Mouse (Mus musculus): ENCODE data around the gene Myoz2.

Myoz2 gene

GRCm38 (mm10) chr3:123034752-123035151, at the start of gene Myoz2:
Myoz2 (minus strand) TSS chr3:123035015.
- DNase-seq = no peak

GRCm38 (mm10) chr3:123081665-123082064, 46.9 kb upstream of the Myoz2 start:
- no peak for DNase-seq

- DNase-seq = no peak
Measured at GRCm38 (mm10) chr3:123080943-123081342, 46.1 kb upstream of the Myoz2 start.

GRCm38 (mm10) chr3:123080017-123080725, 45.4 kb upstream of the Myoz2 start:
- no peak for DNase-seq

GRCm38 (mm10) chr3:123075759-123076158, 40.9 kb upstream of the Myoz2 start:
- DNase-seq = no peak

GRCm38 (mm10) chr3:123075034-123075433, 40.2 kb upstream of the Myoz2 start:
- DNase-seq = no peak

GRCm38 (mm10) chr3:123073351-123073750, 38.5 kb upstream of the Myoz2 start:
- DNase-seq = no peak

- DNase-seq = no peak
Measured at GRCm38 (mm10) chr3:123072472-123072871, 37.7 kb upstream of the Myoz2 start.

DNA sequence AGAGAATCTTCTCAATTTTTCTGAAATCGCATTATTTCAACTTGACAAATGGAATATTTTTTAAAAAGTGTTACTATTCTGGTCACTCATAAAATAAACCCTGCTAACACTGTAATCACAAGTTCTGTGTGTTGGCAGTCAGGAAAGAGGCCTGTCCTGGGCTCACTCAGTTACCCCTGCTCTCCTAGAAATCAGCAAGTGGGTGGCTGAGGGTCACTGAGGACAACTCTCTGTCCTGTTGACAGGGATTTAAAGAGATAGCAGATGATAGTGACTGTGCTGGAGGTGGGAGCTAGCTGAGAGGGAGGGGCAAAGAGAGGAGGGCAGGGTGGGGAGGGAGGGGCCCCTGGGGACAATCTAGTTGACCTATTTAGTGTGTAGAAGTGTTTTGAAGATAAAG, 36.2 kb upstream of the Myoz2 start:
- no peak for DNase-seq

GRCm38 (mm10) chr3:123066836-123067235, 32.0 kb upstream of the Myoz2 start:
- no peak for DNase-seq

DNA sequence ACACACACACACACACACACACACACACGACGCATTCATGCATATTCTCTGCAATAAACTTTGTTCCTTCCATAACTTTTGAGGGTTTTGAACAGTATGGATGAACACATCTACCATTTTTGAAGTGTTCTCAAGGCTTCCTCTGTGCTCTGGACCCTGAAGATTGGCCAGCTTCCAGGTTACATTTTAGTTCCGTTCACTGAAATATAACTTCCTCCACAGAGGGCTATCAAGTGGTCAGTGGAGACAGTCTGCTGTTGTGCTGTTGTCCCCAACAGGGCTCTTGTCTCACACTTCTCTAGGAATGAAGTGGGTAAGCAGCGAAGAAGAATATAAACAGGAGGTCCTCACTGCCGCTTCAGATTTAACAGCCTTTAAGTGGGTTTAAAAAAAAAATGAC, 30.7 kb upstream of the Myoz2 start:
- no peak for DNase-seq

DNA sequence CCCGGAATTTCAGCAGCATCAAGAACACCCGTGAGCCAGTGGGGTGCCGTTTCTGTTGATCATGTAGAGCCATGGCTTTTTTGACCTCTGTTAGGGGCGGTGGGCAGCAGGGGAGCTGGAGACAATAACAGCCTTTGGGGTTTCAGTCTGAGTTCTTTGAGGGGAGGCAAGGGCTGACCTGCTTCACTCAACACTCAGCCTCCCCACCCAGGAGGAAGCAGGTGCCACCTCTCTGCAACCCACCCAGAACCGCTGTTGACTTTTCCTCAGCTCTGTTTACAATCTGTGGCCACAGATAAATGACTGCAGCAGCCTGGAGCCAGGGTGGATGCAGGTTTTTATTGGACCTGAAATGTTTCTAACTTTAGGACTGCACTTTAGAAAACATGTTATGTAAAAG, 29.4 kb upstream of the Myoz2 start:
- DNase-seq = no peak

DNA sequence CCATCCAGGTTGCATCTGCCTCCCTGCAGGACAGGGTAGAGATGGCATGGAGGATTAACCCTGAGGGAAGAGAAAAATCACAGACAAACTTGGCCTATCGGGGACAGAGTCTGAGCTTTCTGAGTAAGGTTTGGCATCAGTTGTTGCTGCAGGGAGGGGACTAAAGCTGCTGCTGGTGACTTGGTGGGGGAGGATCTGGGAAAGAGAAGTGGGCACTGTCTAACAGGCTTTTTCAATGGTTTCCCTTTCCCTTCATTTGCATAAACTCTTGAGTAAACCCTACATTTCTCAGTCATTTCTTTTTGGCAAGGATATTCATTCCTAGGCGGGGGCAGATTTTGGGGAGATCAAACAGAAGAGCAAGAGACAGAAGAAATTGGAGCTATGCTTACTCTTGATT, 27.1 kb upstream of the Myoz2 start:
- no peak for DNase-seq

DNA sequence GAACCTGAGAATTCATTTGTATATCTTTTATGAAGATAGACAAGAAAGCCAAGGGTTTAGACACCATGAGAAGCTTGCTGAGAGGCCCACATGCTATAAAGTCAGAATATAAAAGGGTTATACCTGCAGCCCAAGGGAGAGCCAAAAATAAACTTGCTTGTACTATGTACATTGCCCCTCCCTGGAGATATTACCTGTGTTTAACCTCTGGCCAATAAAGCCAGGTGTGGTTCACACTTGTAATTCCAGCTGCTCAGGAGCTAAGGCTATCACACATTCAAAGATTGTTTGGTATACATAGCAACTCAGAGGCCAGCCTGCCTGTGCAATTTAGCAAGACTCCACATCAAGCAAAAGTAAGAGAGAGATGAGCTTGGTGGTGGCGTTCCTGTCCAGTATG, 24.0 kb upstream of the Myoz2 start:
- no peak for DNase-seq

GRCm38 (mm10) chr3:123054178-123054577, 19.4 kb upstream of the Myoz2 start:
- DNase-seq = no peak

GRCm38 (mm10) chr3:123053192-123053938, 18.6 kb upstream of the Myoz2 start:
- DNase-seq = no peak

GRCm38 (mm10) chr3:123042308-123042707, 7.5 kb upstream of the Myoz2 start:
- DNase-seq = no peak

DNA sequence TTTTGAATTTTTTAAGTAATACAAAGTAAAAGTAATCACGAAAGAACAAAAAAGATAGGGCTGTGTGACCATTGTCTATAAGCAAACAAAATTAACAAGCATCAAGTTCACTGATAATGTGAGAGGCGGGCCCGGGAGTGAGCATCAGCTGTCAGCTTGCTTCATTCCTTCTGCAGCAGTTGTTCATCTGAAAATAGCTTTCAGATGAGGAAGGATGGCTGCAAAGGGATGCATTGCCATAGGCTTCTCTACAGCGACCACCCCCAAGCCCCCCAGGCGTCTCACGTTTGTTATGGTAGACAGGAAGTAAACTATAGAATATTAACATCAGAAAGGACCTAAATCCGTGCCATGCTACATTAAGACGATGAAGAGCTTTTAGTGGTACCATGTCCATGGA, 1.0 kb downstream of the Myoz2 start:
- DNase-seq = no peak

DNA sequence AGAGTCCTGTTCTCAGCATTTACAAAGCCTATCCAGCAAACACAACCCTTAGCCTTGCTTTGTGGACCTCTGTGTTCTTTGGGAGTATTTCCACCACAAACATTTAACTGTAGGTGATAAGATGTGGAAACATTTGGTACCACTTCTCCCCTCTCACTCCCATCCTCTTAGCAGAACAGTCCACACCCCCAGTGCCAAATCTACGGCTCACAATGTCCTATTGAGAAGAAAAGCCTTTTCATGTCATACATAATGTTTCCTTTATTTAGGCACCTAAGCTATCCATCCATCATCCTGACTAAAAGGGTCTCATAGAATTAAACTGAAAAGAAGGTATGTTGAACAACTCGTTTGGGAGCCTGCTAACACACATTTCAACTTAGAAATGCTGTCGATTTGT, 9.2 kb downstream of the Myoz2 start:
- no peak for DNase-seq

GRCm38 (mm10) chr3:123024496-123025234, 10.2 kb downstream of the Myoz2 start:
- DNase-seq = no peak

DNA sequence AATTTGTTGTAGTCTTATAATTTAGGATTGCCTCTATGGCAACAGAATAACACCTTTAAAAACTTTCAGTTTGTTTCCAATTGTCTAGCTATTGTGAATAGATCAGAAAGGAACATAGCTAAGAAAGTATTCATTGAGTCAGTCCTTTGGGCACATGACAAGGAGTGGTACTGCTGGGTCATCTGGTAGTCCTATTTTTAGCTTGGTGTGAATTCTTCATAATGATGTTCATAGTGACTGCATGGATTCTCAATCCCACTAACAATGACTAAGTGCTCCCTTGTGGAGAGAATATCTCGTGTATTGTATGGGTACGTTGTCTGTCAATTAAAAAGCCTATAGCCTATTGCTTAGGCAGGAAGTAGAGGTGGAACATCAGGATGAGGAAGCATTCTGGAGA, 16.0 kb downstream of the Myoz2 start:
- DNase-seq = no peak

DNA sequence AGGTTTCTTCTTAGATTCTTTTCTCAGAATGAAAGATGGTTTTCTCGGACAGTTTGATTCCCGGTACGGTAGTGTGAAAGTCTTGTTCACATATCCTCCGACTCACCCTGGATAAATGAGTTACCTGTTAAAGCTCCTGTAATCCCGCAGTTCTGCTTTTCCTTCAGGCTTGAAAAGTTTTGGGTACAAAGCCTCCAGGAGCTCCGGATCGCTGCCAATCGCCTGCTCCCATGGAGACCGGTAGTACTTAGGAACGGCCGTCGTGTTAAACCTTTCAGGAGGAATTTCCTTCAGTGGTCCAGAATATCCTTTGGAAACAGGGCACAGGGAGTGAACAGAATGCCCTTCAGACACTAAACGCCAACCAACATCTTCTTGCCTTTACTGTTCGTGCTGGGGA, 21.3 kb downstream of the Myoz2 start:
- no peak for DNase-seq

- DNase-seq = no peak
Measured at GRCm38 (mm10) chr3:123009417-123009816, 25.4 kb downstream of the Myoz2 start.

- DNase-seq = no peak
Measured at GRCm38 (mm10) chr3:123007386-123007785, 27.4 kb downstream of the Myoz2 start.

Data from right cerebral cortex, postnatal 14 days (tissue).